Mouse (Mus musculus) embryonic facial prominence, embryonic 10.5 days (tissue): ENCODE results near the gene Zfp644. TPM values are rescaled to one million over a fixed set of nuclear protein-coding genes. Genes with fewer than 3 reads are reported as not detected.
"Not testable (repeated sequence)": the region's sequence is repeated elsewhere in the genome, so short reads cannot be mapped to it uniquely, and the experiment has no call there.

Source experiments
- DNase-seq: peaks from one replicate; pipeline ENCODE4 v3.0.0-alpha.2; 2017; ENCODE audit warnings: low spot score
- H3K27ac ChIP-seq: fragments of 300-500 bp; sonication (generic); replicated peaks from 2 replicates; pipeline ENCODE4 v1.5.1; 2016; ENCODE audit warnings: mild to moderate bottlenecking
- H3K27me3 ChIP-seq: fragments of 300-500 bp; sonication (generic); replicated peaks from 2 replicates; pipeline ENCODE4 v1.6.1; 2016; ENCODE audit warnings: low read depth, mild to moderate bottlenecking; ENCODE audit not compliant: poor library complexity, severe bottlenecking
- H3K36me3 ChIP-seq: fragments of 300-500 bp; sonication (generic); replicated peaks from 2 replicates; pipeline ENCODE4 v1.6.1; 2016; ENCODE audit warnings: mild to moderate bottlenecking, moderate library complexity
- H3K4me1 ChIP-seq: fragments of 300-500 bp; sonication (generic); 2 replicates; pipeline ENCODE4 v1.6.1; 2016
- H3K4me3 ChIP-seq: fragments of 300-500 bp; sonication (generic); 2 replicates; pipeline ENCODE4 v1.5.1; 2016; ENCODE audit warnings: mild to moderate bottlenecking, moderate library complexity
- H3K9me3 ChIP-seq: fragments of 300-500 bp; sonication (generic); 2 replicates; pipeline ENCODE4 v1.6.1; 2016; ENCODE audit warnings: mild to moderate bottlenecking
- WGBS: fragments of 180-500 bp; shearing (Covaris S2); methylation state at CpG from one replicate; pipeline ENCODE4 v1.1.7; 2016; 5-methylcytosine and 5-hydroxymethylcytosine counted together
- polyA plus RNA-seq: library from polyadenylated mRNA; unstranded; fragments of >200 nt; fragmentation: Nextera tagmentation; extraction: Ambion mirVana; gene quantifications from 2 replicates; pipeline ENCODE4 v1.2.1, GENCODE M21; 2016

The Zfp644 gene
- polyA plus RNA-seq, 1 experiment from 2014 or later: 69.2 TPM

GRCm38 (mm10) chr5:106695141-106695540 is 1.9 kb downstream of the Zfp644 start:
- peak overlapping the region; percentile 100 for H3K27ac ChIP-seq
- peak overlapping the region; percentile 90 for H3K4me3 ChIP-seq
- peaks cover 34% of the 10 kb centered on the region for H3K36me3 ChIP-seq
- 50% methylated on average over 9 of the region's 9 CpGs for WGBS
- no peaks in the 10 kb centered on the region for H3K27me3 ChIP-seq
- H3K4me1 ChIP-seq: peaks cover 24% of the 10 kb centered on the region
- peak; percentile 10 for DNase-seq
- no peaks in the 10 kb centered on the region for H3K9me3 ChIP-seq

- peaks cover 39% of the 10 kb centered on the region for H3K36me3 ChIP-seq
- H3K27ac ChIP-seq: peak overlapping the region; percentile 100; the same call in 1 of the 2 replicates
- no peaks in the 10 kb centered on the region for H3K9me3 ChIP-seq
- peak overlapping the region; percentile 90 for H3K4me3 ChIP-seq
- DNase-seq: no peak
- WGBS: 98% methylated on average over 1 of the region's 1 CpGs
- H3K4me1 ChIP-seq: peaks cover 24% of the 10 kb centered on the region
- no peaks in the 10 kb centered on the region for H3K27me3 ChIP-seq
Observed at GRCm38 (mm10) chr5:106694683-106695082, 2.4 kb downstream of the Zfp644 start.

GRCm38 (mm10) chr5:106693034-106693433 is 4.1 kb downstream of the Zfp644 start:
- H3K4me1 ChIP-seq: peaks cover 24% of the 10 kb centered on the region
- no peak overlapping the region for H3K4me3 ChIP-seq
- H3K9me3 ChIP-seq: no peaks in the 10 kb centered on the region
- H3K27ac ChIP-seq: no peak overlapping the region
- H3K36me3 ChIP-seq: peaks cover 53% of the 10 kb centered on the region
- H3K27me3 ChIP-seq: no peaks in the 10 kb centered on the region
- DNase-seq: no peak
- 86% methylated on average over 4 of the region's 4 CpGs for WGBS

GRCm38 (mm10) chr5:106680636-106681458 is 16.2 kb downstream of the Zfp644 start:
- Histone ChIP-seq H3K27me3 (no peaks in the 10 kb centered on the region), H3K9me3 (no peaks in the 10 kb centered on the region), H3K4me1 (no peaks in the 10 kb centered on the region), H3K4me3 (no peak overlapping the region), H3K36me3 (peaks cover 38% of the 10 kb centered on the region), H3K27ac (no peak overlapping the region)
- DNase-seq: no peak
- 91% methylated on average over 6 of the region's 6 CpGs for WGBS

GRCm38 (mm10) chr5:106679659-106680058 is 17.4 kb downstream of the Zfp644 start:
- no peaks in the 10 kb centered on the region for H3K27me3 ChIP-seq
- DNase-seq: no peak
- H3K9me3 ChIP-seq: no peaks in the 10 kb centered on the region
- no peaks in the 10 kb centered on the region for H3K4me1 ChIP-seq
- peaks cover 29% of the 10 kb centered on the region for H3K36me3 ChIP-seq
- WGBS: 90% methylated on average over 1 of the region's 1 CpGs
- no peak overlapping the region for H3K27ac ChIP-seq
- no peak overlapping the region for H3K4me3 ChIP-seq

GRCm38 (mm10) chr5:106678823-106679222 is 18.3 kb downstream of the Zfp644 start:
- H3K9me3 ChIP-seq, H3K27me3 ChIP-seq, H3K4me3 ChIP-seq, DNase-seq, H3K27ac ChIP-seq, H3K4me1 ChIP-seq: not testable (repeated sequence)
- 77% methylated on average over 1 of the region's 1 CpGs for WGBS
- peaks cover 27% of the 10 kb centered on the region for H3K36me3 ChIP-seq

- DNase-seq: no peak
- 88% methylated on average over 9 of the region's 9 CpGs for WGBS
Observed at GRCm38 (mm10) chr5:106676784-106677183, 20.3 kb downstream of the Zfp644 start.

GRCm38 (mm10) chr5:106672597-106672996 is 24.5 kb downstream of the Zfp644 start:
- Histone ChIP-seq H3K27me3 (no peaks in the 10 kb centered on the region), H3K36me3 (peaks cover 50% of the 10 kb centered on the region), H3K4me3 (no peak overlapping the region), H3K9me3 (0 out of 2 replicates have a peak, but pooled peaks cover 3% of the 10 kb centered on the region), H3K27ac (no peak overlapping the region), H3K4me1 (no peaks in the 10 kb centered on the region)
- DNase-seq: no peak

More at GRCm38 (mm10) chr5:106676784-106677183, 20.3 kb downstream of the Zfp644 start:
- Histone ChIP-seq H3K4me3 (no peak overlapping the region), H3K27me3 (no peaks in the 10 kb centered on the region), H3K36me3 (peaks cover 26% of the 10 kb centered on the region), H3K9me3 (no peaks in the 10 kb centered on the region), H3K4me1 (no peaks in the 10 kb centered on the region), H3K27ac (no peak overlapping the region)

- DNase-seq: no peak
- H3K27me3 ChIP-seq: no peaks in the 10 kb centered on the region
- no peak overlapping the region for H3K27ac ChIP-seq
- no peak overlapping the region for H3K4me3 ChIP-seq
- no peaks in the 10 kb centered on the region for H3K4me1 ChIP-seq
- H3K9me3 ChIP-seq: 0 out of 2 replicates have a peak, but pooled peaks cover 3% of the 10 kb centered on the region
- 84% methylated on average over 3 of the region's 3 CpGs for WGBS
- peaks cover 53% of the 10 kb centered on the region for H3K36me3 ChIP-seq
Observed at GRCm38 (mm10) chr5:106671893-106672292, 25.2 kb downstream of the Zfp644 start.

- Histone ChIP-seq H3K4me1 (no peaks in the 10 kb centered on the region), H3K27me3 (no peaks in the 10 kb centered on the region), H3K27ac (no peak overlapping the region), H3K9me3 (no peaks in the 10 kb centered on the region), H3K4me3 (no peak overlapping the region), H3K36me3 (peaks cover 67% of the 10 kb centered on the region)
- DNase-seq: no peak
- 91% methylated on average over 4 of the region's 4 CpGs for WGBS
Observed at GRCm38 (mm10) chr5:106664910-106665309, 32.2 kb downstream of the Zfp644 start.

- Histone ChIP-seq H3K27me3 (no peaks in the 10 kb centered on the region), H3K4me1 (no peaks in the 10 kb centered on the region), H3K4me3 (no peak overlapping the region), H3K27ac (no peak overlapping the region), H3K36me3 (peaks cover 68% of the 10 kb centered on the region), H3K9me3 (no peaks in the 10 kb centered on the region)
- WGBS: 88% methylated on average over 1 of the region's 1 CpGs
- DNase-seq: no peak
Observed at GRCm38 (mm10) chr5:106660867-106661266, 36.2 kb downstream of the Zfp644 start.

- Histone ChIP-seq H3K27ac (no peak overlapping the region), H3K4me3 (no peak overlapping the region), H3K4me1 (no peaks in the 10 kb centered on the region), H3K27me3 (no peaks in the 10 kb centered on the region), H3K36me3 (peaks cover 48% of the 10 kb centered on the region), H3K9me3 (no peaks in the 10 kb centered on the region)
- DNase-seq: no peak
- WGBS: 90% methylated on average over 3 of the region's 3 CpGs
Observed at GRCm38 (mm10) chr5:106652790-106653328, 44.2 kb downstream of the Zfp644 start.

- Histone ChIP-seq H3K9me3 (no peaks in the 10 kb centered on the region), H3K36me3 (peaks cover 43% of the 10 kb centered on the region), H3K4me1 (no peaks in the 10 kb centered on the region), H3K4me3 (no peak overlapping the region), H3K27me3 (no peaks in the 10 kb centered on the region), H3K27ac (no peak overlapping the region)
- no peak for DNase-seq
- WGBS: 89% methylated on average over 4 of the region's 4 CpGs
Observed at GRCm38 (mm10) chr5:106652220-106652753, 44.8 kb downstream of the Zfp644 start.
